Mouse (Mus musculus) mouse embryonic stem cell (cell line): ENCODE measurements around the gene Grm7.

Experiments used
- in situ Hi-C, 2 experiments: fragments of 300-500 bp; cut with MboI; formaldehyde crosslinking; loops; 1 replicate in 1 of 2; 3 replicates in 1 of 2; pipeline ENCODE4 v1.14.3; 2019 to 2020; ENCODE audit warnings: low sequenced_read_pairs in 2 of 2, low pct_unique_long_range_greater_than_20kb in 1 of 2, mixed read lengths in 1 of 2; ENCODE audit not compliant: unreplicated experiment in 1 of 2

The Grm7 gene

DNA sequence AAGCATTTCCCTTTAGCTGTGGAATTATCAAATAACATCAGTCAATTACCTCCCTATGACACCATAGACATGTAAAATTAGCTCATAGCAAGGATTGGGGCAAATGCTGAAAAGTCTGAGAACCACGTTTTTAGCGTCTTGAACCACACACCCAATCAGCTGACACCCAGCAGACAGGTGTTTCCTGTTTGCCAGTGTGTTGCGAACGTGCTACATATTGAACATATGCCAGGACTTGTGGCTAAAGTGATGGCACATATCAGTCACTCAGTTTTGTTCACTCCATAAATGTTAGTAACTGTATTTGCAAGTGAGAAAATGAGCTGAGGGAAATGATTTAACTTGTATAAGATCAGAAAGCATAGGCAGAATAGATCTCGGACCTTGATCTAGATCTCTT, 162.1 kb downstream of the Grm7 start:
- in situ Hi-C loops: no loop called here

DNA sequence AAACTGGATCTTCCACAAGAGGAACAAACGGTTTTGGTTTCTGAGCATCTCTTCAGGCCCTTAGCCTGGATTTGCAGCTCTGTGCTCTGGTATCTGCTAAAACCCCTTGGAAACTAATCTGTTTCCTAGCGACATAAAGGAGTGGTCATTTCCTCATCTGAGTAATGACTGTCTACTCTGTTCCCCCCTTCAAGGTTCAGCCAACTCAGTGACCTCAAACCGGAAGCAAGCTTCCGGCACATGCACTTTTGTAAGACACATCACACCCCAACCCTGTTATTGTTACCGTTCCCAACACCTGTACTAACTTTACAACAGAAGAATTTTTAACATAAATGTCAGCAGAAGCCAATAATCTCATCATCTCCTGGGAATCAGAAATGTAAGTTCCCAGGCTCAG, 166.8 kb downstream of the Grm7 start:
- in situ Hi-C loops: no loop called here

DNA sequence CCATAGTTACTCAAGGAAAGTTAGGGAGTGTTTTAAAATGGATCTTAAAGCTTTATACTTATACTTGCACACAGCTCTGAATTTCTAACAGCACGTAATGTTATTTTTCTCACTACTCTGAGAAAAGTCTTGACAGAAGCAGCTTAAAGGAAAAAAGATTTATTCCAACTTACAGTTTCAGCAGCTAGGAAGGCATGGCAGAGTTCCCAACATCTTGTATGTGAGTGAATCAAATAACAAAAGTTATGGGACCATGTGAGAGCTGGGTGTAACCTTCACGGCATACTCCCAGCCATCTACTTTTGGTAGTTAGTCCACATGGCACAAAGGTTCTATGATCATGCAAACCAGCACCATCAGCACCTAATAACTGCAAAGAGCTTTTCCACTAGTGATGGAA, 172.9 kb downstream of the Grm7 start:
- in situ Hi-C loops: no loop called here

DNA sequence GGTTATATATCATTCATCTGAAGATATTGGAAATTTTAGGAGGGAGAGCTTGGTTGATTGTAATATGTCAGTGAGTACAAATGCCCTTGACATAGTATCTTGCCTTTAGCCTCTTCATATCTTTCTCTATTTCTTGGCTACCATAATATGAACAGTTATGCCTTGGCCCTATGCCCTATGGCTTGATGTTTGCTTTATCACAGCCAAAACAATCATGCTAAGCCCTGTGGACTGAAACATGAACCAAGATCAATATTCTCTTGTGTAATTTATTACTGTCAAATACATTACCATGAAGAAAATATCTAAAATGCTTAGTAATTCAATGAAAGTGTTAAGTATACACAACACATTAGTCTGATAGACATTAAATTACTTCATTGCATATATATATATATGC, 222.9 kb downstream of the Grm7 start:
- in situ Hi-C loops: no loop called here

DNA sequence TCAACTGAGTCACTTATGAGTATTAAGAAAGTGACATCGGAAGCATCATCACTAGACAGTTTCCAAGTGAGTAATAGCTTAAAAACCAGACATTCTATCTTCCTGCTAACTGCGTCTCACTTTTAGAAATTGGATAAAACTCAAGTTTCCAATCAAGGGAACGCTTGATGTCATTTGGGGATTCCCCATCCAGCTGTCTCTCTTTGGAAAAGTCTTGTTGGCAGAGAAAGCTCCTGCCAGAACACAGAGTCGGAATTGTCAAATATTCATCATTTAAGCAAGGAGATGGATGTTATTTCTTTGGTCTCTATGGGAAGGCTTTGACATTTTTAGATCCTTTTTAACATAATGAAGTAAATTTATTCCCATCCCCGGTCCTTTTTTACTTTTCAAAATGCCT, 336.6 kb downstream of the Grm7 start:
- in situ Hi-C loops: no loop called here

DNA sequence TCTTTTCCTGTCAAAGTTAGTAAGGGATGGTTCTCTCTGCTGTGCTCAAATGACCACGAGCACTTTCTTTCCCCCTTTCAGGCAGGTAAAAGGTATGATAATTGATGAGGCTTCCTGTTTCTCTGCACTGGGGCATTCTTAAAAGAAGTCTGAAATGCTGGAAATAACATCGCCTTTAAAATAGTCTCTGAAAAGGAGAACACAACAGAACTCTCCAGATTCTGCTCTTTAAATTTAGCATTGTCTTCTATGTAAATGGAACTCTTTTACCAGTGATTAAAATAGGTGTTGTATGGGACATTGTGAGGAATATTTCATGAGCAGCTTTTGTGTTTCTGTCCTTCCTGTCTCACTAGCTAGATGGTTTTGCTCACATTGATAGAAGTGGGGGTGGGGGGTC, 393.7 kb downstream of the Grm7 start:
- in situ Hi-C loops: no loop called here

DNA sequence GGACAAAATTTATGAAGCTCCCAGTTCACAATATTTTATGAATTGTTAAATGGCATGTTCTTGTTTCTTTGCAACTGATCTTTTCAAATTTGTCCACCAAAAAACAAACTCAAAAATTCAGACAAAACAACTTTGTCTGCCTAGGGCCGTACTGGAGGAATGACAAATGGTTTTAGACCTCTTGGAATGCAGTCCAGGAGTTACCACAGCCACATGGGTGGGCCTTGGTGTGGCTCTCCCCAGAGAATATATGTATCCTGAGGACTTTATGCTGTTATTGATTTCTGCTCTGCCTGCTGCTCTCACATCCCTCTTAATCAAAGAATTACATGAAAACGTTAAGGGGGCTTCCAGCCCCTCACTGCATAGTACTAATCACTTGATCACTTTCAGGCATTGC, 400.5 kb downstream of the Grm7 start:
- in situ Hi-C loops: no loop called here

DNA sequence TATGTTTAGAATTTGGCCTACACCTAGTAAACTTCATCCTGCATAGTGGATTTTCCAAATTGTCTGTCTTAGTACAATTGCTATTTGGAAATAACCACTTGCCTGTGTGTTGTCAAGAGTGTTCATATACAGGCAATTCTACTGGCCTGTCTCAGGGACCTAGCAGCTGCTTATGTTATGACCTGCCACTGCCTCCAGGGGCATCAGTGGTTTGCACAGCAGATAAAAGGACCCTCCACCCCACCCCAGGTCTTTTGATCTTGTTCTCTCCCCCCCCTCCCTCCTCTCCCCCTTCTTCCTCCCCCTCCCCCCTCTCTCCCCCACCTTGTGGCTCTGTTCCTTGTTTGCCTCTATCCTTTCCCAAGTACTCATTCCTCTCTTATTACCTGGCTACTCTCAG, 403.9 kb downstream of the Grm7 start:
- in situ Hi-C loops: no loop called here

DNA sequence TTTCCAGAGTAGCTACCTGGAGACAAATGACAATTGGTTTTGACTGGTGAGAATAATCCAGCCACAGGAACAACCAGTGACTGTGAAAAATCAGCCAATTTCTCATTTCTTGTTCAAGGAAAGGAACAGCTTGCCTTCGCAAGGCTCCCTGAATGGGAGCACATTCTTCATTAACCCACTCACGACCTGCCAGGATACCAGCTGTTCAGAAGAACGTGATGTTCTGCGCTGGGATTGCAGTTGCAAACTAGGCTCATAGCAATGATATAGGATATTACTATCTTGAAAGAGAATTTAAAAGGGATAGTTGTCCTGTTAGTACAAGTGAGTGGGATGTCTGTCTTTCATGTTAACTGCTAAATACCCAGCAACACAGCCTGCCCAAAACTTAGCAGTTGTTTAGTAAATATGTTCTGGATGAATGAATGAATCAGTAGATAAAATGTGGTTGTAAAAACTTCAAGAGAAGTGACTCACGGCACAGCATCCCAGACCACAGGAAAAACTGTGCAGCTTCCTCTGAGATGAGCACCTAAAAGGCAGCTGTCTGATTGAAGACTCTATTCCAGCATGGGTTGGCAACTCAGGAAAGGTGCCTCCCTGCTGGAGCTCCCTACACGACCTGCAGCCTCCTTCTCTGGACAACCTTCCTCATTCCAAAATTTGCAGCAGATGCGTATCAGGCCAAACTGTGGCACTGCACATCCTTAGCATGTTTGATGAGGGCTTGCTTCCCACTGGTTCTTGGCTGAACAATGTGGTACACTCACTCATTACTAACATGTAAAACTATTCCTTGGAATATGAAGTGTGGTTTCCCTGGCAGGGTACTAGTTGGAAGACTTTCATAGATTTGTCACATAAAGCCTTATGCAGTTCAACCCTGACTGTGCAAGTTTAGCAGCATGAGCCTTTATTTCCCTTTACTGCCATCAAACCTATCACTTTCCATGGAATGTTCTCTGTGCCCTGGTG, 408.9 kb downstream of the Grm7 start:
- in situ Hi-C loops: no loop called here

DNA sequence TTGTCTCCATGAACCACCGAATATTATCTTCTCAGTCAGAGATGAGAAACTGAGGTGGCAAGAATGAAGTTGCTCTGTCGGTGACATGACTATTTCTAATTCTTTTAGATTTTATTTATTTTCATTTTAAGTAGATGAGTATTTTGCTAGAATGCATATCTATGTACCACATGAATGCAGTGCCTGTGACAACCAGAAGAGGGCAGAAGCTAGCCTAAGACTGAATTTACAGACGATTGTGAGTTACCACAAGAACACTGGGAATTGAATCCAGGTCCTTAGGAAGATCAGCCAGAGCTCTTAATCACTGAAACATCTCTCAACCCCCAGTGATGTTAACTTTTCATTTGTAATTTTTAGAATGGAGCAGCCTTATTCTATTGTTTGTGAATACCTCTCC, 412.4 kb downstream of the Grm7 start:
- in situ Hi-C loops: no loop called here

DNA sequence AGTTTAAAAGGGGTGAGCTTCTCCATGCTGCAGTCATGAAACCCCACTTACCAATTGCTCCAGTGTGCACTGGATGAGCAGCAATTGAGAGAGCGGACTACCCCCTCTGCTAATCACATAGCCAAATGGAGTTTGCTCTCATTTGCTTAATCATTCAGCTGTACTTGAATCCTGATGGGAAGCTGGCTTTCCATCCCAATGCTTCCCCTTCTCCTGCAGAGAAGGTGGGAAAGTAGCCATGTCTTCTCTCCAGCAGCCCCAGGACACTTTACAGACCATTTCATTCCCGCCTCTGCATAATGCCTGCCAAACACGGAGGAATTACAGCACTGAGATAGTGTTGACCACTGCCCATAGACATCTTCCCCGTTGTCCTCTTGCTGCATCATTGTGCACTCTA, 414.6 kb downstream of the Grm7 start:
- in situ Hi-C loops: no loop called here

DNA sequence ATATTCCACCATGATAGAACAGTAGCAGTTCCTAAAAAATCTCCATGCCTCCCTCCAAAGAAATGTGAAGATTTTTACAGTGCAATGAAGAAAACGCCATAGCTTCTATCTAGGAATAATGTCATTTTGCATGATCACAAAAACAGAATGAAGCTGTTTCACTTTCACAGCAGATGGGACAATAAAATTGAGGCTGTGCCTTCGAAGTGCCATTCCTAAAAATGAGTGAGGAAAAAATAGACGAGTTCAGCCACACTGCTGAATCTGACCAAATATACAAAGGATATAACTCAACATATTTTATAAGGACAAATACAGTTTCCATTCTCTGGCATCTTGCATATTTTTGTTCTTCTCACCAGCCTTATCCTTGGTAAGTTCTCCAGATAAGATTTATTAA, 439.2 kb downstream of the Grm7 start:
- in situ Hi-C loops: no loop called here

DNA sequence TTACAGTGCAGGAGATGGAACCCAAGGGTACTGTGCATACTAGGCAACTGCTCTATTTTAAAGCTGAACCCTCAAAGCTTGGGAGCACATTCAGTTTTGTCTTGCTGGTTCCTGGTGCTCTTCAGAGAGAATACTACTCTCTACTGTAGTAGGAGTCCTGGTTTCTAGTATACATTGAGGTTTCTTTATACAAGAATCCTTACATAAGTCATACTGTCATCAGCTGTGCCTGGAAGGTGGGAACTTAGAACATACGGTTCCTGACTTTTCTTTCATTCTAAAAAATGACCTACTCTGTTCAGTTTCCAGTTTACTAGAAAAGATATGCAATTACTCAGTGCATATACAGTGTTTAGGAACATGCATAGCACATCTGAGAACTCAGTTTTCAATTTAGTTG, 449.4 kb downstream of the Grm7 start:
- in situ Hi-C loops: no loop called here

DNA sequence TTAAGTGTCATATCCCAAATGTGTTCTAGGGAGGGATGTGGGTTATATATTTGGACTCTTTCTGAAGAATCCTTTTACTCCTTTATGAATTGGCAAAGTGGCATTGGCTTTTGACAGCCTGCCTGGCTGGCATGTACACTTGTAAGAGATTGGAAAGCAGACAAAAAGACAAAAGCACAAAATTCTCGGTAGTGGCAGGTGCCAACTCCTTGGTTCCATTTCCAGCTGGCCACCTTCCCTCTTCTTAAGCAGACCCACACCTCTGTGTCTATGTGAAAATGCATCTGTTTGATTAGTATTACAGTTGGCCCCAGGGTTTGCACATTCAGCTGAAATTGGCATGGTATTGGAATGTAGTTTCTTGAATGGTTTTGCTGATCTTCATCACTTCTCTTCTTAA, 460.1 kb downstream of the Grm7 start:
- in situ Hi-C loops: no loop called here

DNA sequence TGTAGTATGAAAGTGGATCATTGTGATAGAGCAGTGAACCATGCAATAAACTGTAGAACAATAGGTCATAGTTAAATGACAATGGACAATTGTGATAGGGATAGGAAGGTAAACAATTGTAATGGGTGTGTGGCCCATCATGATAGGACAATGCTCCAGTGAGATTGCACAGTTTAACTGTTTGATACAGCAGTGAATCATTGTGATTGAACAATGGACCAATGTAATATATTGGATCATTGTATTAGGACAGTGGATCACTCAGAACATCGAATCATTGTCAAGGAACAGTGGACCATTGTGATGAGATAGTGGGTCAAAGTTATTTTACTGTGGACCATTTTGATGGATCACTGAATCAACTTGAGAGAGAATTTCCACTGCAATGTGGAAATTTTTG, 515.7 kb downstream of the Grm7 start:
- in situ Hi-C loops: no loop called here

DNA sequence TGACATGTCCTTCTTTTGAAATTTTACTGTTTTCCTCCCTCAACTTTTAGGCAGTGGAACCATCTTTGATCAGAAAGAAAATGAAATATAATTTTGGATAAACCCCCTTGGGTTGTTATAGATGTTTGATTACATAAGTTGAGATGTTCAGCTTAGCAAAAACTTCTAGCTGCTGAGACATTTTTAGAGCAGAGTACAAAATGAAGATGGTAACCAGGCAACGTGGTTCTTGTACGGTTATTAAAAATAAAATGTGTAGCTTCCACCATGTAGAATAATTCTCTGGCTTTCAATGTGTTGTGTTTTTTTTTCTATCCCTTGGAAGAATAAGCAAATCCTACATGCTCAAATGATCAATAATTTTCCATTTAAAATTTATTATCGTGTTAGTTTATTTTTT, 550.0 kb downstream of the Grm7 start:
- in situ Hi-C loops: no loop called here

DNA sequence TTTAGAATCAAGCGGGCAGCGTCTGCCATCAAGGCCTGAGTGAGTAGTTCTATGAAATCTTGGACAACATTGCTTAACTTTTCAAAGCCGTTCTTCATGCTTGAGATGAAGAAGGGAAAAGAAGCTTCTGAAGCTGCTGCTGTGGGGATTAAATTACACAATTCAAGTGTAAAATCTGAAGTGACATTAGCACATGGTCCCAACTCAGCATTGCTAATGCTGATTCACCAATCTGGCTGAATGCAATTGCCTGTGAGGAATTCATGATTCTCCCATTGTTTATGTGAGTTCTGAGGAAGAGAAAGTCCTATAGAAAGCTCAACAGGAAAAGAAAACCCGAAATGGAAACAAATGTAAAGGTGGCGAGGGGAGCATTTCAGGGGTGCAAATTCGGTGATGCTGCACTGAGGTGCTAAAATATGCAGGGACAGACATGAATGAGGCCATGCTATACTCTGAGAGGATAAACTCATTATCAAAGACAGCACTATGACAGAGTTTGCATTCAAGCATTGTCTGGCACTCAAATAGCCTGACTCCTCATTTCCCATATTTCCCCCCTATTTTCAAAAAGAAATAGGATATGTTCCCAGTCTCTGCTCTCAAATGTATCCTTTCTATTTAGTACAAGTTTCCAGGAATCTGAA, 575.8 kb downstream of the Grm7 start:
- in situ Hi-C loops: no loop called here

DNA sequence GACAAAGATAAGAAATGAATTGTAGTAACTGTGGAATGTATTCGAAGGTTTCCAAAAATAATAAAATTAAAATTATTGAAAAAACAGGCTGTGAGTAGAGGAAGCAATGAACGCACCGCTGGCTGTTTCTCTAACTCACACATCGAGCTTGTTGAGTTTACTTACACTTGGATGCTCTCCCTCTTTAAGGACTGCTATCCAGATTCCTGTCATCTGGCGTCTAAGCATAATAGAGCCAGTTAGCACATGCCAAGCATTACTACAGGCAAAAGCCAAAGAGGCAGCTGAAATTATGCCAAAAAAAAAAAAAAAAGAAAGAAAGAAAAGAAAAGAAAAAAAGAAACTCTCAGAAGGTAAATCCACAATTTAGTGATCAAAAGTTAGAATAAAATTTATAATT, 609.8 kb downstream of the Grm7 start:
- in situ Hi-C loops: no loop called here

DNA sequence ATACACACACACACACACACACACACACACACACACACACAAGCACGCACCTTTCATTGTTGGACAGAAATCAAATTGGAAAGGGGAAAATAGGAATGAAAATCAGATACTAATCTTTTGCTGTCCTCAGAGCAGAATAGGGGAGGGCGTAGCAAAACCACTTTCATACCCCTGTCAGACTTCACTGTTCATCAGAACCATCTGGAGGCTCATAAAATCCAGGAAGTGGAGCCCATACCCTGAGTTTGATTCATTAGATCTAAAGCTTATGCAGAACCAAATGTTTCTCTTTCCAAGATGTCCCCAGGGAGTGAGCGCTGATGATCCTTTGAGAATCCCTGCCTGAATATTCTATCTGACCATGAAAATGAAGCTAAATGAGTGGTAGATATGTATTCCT, 611.6 kb downstream of the Grm7 start:
- in situ Hi-C loops: no loop called here

DNA sequence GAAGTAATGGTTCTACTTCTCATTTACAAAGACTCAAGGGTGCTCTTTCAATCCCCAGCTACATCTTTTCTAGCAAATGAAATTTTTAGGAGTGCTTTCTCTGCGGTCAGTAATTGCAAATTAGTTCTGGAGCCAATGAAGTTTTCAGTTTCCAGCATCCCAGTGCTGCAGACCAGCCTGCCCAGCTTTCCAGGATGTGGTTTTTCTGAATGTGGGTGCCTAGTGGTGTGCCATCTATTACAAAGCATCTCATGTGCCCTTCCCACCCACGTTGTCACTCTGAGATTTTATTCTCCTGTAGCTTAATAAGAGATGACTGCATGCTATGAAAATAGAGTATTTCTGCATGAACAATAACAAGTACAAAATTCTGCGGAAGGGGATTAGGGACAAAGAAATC, 612.9 kb downstream of the Grm7 start:
- in situ Hi-C loops: no loop called here
